Mouse (Mus musculus) frontal cortex, adult (tissue): ENCODE data around the gene Rdx.

Experiments
- ATAC-seq: cut with Nextera tagmentation; 2 replicates; pipeline ENCODE4 v1.9.2; 2017; ENCODE audit warnings: mild to moderate bottlenecking, moderate library complexity, mixed read lengths; ENCODE audit not compliant: low TSS enrichment

Rdx gene

DNA sequence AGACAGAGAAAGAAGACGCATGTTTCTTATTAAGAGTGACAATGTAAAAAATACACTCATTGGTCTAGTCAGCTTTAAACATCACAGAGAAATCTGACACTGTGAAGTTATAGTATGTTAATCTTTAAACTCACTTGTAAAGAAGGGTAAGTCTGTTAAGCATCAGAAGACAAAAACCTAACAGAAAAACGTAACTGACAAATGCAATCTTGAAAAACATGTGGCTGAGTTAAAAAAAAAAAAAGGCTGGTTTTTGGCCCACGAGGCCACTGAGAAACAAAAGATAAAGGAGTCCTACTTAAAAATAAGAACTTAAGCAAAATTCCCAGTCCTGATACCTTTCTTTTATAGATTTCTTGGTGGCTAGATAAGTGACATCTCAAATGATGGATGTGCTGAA lies 63.8 kb downstream of the Rdx start:
- ATAC-seq = no peak

DNA sequence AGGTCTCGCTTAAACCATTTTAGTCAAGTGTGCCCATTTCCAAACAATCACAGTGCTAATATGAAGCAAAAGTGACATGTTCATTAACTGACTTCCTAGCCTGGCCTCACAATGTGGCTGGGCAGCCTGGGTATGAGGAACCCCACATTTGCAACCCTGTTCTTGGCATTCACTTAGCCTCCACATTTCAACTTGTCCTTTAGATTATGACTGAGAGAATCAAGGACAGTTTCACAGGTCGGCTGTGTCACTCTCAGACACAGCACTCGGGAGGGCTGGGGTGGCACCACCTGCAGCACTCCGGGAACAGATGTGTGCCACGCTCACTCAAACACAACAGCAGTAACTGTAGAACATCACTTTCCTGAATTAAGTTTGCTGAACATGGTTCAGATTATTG lies 66.1 kb downstream of the Rdx start:
- ATAC-seq = no peak

DNA sequence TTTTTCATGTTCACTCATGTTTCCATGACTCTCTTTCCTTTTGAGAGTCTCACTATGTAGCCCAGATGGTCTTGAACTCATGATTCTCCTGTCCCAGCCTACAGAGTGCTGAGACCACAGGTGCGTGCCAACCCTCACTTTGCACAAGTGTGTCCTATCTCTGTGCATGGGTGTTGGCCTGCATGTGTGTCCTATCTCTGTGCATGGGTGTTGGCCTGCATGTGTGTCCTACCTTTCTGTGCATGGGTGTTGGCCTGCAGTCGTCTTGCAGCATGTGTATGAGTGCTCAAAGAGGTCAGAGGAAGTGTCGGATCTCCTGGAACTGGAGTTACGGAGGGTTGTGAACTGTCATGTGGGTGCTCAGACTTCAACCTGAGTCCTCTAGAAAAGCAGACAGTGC lies 72.2 kb downstream of the Rdx start:
- ATAC-seq = no peak

DNA sequence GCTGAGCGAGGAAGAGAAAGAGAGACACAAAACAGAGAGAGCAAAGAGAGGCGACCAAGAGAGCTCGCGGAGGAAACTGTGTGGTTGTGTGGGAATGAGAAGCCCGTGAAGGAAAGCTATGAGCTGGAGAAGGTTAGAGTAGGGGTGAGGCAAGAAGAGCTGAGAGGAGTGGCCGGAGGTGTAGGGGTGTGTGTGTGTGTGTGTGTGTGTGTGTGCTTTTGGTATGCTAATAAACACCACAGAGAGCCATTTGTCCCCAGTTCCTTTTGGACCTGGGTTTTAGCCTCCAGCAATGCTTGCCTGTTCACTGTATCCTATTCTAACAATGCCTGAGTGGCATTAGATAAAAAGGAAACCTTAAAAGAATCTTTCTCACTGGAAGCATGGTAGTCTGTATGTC lies 78.3 kb downstream of the Rdx start:
- ATAC-seq = no peak

DNA sequence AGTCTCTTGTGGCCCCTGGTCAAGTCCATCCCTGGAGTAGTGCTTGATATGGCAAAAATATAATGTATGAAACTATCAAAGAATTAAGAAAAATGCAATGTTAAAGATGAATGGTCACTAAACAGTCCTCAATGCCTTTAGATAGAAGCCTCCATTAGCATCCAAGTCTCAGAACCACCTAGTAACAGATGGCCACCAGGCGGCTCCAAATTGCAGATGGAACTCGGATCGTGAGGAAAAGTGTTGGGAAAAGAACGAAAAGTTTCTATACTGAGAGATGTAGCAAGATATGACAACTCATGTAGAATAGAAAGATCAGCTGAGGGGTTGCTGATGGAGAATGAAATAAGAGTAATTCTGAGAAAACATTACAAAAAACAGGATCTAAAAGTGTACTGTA lies 83.4 kb downstream of the Rdx start:
- ATAC-seq = no peak

DNA sequence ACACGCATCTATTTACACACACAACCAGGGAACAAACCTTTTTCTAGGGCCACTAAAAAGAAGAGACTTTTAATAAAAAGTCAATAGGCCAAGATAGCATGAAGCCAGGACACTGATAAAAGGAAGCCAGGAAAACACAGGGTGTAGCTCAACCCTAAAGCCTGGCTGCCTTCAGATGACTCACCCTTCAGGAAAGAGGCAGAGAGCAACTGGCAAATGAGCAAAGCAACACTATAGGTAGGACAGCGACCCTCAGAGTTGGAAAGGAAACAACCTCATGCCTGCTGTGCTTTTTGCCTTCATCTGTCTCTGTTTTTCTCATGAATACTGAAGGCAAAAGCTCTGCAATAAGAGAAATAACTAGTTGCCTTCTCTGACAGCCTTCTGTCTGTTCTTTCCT lies 85.8 kb downstream of the Rdx start:
- no peak for ATAC-seq
